Comparison of ENCODE assay signal across 8 mouse cellular contexts in the genomic region with DNA sequence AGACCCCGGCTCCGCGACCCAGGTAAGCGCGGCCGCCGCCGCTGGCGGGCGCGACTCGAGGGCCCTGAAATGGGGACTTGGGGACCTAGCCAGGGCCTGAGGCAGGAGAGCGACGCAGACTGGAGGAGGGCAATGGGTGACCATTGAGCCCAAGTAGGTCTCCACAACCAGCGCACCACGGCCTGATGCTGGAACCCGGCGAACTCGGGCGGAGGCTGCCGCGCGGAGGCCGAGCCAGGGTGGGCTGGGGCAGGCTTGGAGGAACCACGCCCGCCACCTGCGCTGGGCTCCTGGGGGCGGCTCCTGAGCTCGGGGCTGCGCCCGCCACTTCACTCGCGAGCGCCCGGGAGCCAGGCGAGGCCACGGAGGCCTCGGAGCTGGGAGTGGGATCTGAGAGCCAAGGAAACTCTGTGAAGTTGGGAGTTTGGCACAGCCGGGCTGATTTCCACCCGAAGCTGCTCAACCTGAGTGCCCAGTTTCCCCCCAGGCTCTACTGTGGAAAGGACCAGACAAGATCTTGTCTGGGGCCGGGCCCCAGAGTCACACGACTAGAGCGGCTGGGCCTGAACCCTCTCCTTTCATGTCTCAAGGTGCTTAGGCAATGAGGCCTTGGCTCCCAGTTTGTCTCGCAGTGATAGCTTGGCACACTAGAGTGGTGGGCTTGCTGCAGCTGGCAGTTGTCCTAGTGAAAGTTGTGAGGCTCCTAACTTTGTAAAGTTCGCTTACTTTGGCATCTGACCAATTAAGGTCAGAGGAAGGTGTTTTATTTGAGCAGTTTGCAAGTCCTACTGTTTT. TPM values are rescaled to one million over a fixed set of nuclear protein-coding genes. Genes with fewer than 3 reads are reported as not detected.
DNase-seq lines count a peak whose midpoint lies in the region; ATAC-seq lines count a peak whose summit lies in the region.

No protein-coding gene starts in this region.

- H3K9ac ChIP-seq in forebrain, embryonic 11.5 days (ENCODE audit: low read length): peak overlapping the region; percentile 72
- peak overlapping the region; percentile 44 for H3K9ac ChIP-seq in kidney, embryonic 15.5 days
- H3K9ac ChIP-seq in midbrain, embryonic 13.5 days (replicated peaks): peak overlapping the region; percentile 75

- ATAC-seq in forebrain, embryonic 11.5 days (replicated peaks; ENCODE audit: low FRiP score): peak; percentile 55
- peak; percentile 82 for ATAC-seq in kidney, embryonic 15.5 days (replicated peaks; ENCODE audit: low FRiP score)
- no peak; the same call in none of the 2 replicates for ATAC-seq in midbrain, embryonic 13.5 days

- no peaks in the 10 kb centered on the region for H3K36me3 ChIP-seq in forebrain, embryonic 11.5 days (ENCODE audit: control insufficient read depth, insufficient read depth, low read length)
- no peaks in the 10 kb centered on the region for H3K36me3 ChIP-seq in kidney, embryonic 15.5 days
- no peaks in the 10 kb centered on the region for H3K36me3 ChIP-seq in midbrain, embryonic 13.5 days

- no peaks in the 10 kb centered on the region for H3K4me1 ChIP-seq in forebrain, embryonic 11.5 days (replicated peaks; ENCODE audit: control insufficient read depth, insufficient read depth, low read length)
- peaks cover 13% of the 10 kb centered on the region for H3K4me1 ChIP-seq in kidney, embryonic 15.5 days
- peaks cover 13% of the 10 kb centered on the region for H3K4me1 ChIP-seq in midbrain, embryonic 13.5 days (replicated peaks)

- H3K4me3 ChIP-seq in forebrain, embryonic 11.5 days (ENCODE audit: low read depth, low read length): peak overlapping the region; percentile 67
- peak overlapping the region; percentile 70 for H3K4me3 ChIP-seq in kidney, embryonic 15.5 days (replicated peaks)
- peak overlapping the region; percentile 78 for H3K4me3 ChIP-seq in midbrain, embryonic 13.5 days (replicated peaks)

- no peaks in the 10 kb centered on the region for H3K9me3 ChIP-seq in forebrain, embryonic 11.5 days (ENCODE audit: control insufficient read depth, low read length)
- H3K9me3 ChIP-seq in kidney, embryonic 15.5 days (replicated peaks): no peaks in the 10 kb centered on the region
- no peaks in the 10 kb centered on the region for H3K9me3 ChIP-seq in midbrain, embryonic 13.5 days

- H3K27ac ChIP-seq in forebrain, embryonic 11.5 days (ENCODE audit: low read depth, low read length): no peak overlapping the region
- no peak overlapping the region for H3K27ac ChIP-seq in kidney, embryonic 15.5 days
- no peak overlapping the region for H3K27ac ChIP-seq in midbrain, embryonic 13.5 days

- peak overlapping the region; percentile 92 for H3K4me2 ChIP-seq in forebrain, embryonic 11.5 days (ENCODE audit: low read depth, low read length, severe bottlenecking)
- H3K4me2 ChIP-seq in kidney, embryonic 15.5 days: peak overlapping the region; percentile 97
- peak overlapping the region; percentile 98 for H3K4me2 ChIP-seq in midbrain, embryonic 13.5 days (replicated peaks)

- WGBS in forebrain, embryonic 11.5 days: 2% methylated on average over 45 of the region's 45 CpGs
- WGBS in kidney, embryonic 15.5 days: 3% methylated on average over 45 of the region's 45 CpGs
- 3% methylated on average over 45 of the region's 45 CpGs for WGBS in midbrain, embryonic 13.5 days

- peak; percentile 6 for DNase-seq in kidney, adult 11 months
- DNase-seq in kidney, adult 18-20 months: no peak
- DNase-seq in brain, adult 2 months (ENCODE audit: low read depth, low spot score): peak; percentile 34
- peak; percentile 75 for DNase-seq in forebrain, embryonic 11.5 days (ENCODE audit: low spot score)
- DNase-seq in Muller cell, postnatal 12 days (ENCODE audit: inconsistent ontology term): no peak
- DNase-seq in thymus, postnatal 25 days: no peak

- peaks cover 15% of the 10 kb centered on the region for H3K27me3 ChIP-seq in forebrain, embryonic 11.5 days (ENCODE audit: control insufficient read depth, insufficient read depth, low read length)
- peaks cover 66% of the 10 kb centered on the region for H3K27me3 ChIP-seq in kidney, embryonic 15.5 days
- H3K27me3 ChIP-seq in midbrain, embryonic 13.5 days: peaks cover 53% of the 10 kb centered on the region

RNA-seq across cellular contexts. Expression of gene Syt9, which starts 0.8 kb away (rescaled TPM):
- 5.6 and 6.6 TPM in 2 replicates for polyA plus RNA-seq in forebrain, embryonic 11.5 days (2014; fragmentation: Nextera tagmentation; extraction: Ambion mirVana)
- 4.9 and 5.2 TPM in 2 replicates for polyA plus RNA-seq in kidney, embryonic 15.5 days (2015; fragmentation: Nextera tagmentation; extraction: Ambion mirVana)
- 4.1 and 4.9 TPM in 2 replicates for polyA plus RNA-seq in midbrain, embryonic 13.5 days (2015; fragmentation: Nextera tagmentation; extraction: Ambion mirVana)

Comparison
In these comparisons a context has a peak if more than half of its experiments do, and no peak if none do; other contexts are left out.
1. DNase-seq: peak in kidney, adult 11 months (single experiment), brain, adult 2 months (single experiment) and forebrain, embryonic 11.5 days (single experiment); none in kidney, adult 18-20 months (single experiment), Muller cell, postnatal 12 days (single experiment) and thymus, postnatal 25 days (single experiment).
2. Peak in every context shown above with its lines, with median percentiles within 50 percentile points of each other: H3K4me2 ChIP-seq, H3K4me3 ChIP-seq and H3K9ac ChIP-seq.